Mouse (Mus musculus) c-Kit-positive CD71-negative TER-119-negative erythroid progenitor cells, embryonic 14.5 days (primary cell): ENCODE measurements around the gene Omp.
A peak's percentile ranks its signal among the peaks of the same experiment; 100 is the strongest.
"Not testable (repeated sequence)": the region's sequence is repeated elsewhere in the genome, so short reads cannot be mapped to it uniquely, and the experiment has no call there.

ENCODE experiments used
- DNase-seq: peaks from one replicate; pipeline ENCODE4 v3.0.0-alpha.2; 2013; ENCODE audit warnings: low read depth

Gene Omp

GRCm38 (mm10) chr7:98145402-98145801 is at the start of gene Omp:
Gene Omp (minus strand): TSS chr7:98145502.
- DNase-seq = no peak

- DNase-seq = no peak
Measured at GRCm38 (mm10) chr7:98194026-98194792, 48.9 kb upstream of the Omp start.

DNA sequence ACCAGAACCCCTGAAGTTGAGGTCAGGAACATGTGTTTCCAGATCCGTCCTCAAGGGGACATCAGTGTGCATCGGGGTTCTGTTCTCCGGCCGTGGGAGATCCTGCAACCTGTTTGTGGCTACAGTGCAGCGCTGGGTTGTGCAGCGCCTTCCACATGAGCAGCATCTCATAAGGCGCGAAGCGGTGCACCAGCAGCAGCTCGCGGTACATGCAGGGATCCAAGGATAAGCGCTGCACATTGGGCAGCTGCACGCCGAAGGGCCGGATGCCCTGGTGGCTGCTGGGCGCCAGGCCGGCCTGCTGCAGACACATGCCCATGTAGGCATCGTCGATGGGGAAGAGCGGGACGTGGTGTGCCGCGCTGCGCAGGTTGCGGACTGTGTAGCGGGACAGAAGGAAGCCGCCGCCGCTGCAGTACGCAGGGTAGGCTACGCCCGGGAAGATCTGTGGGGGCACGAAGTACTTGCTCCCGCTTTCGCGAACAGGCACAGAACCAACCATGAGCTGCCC is 48.3 kb upstream of the Omp start:
- DNase-seq = no peak

DNA sequence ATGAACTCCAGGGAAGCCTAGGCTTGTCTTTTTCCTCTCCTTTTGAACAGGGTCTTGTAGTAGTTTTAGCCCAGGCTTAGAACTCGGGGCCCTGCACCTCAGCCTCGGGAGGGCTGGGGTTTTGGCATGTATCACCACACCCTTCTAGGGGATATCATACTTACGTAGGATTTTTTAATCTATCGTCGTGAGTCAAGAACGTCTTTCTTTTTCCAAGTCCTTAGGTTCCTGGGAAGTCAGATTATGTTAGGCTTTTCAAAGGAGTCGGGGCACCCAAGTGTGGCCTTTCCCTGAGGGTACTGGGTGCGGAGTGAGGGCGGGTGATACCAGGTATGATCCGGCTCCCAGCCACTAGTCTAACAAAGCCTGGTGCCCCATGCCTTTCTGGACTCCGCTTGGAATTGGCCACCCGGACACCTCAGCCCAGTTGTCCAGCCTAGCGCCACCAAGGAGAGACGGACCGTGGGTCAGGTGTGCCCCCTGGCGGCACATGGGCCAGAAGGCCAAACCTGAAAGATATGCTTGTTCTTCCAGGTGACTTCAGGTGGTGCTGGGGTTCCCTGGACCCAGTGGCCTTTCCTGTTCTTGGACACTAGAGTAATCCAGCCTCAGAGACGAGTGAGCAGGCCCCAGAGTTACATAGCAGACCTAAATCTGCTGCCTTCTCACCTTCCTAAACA is 46.4 kb upstream of the Omp start:
- DNase-seq = no peak

GRCm38 (mm10) chr7:98190578-98190977 is 45.3 kb upstream of the Omp start:
- DNase-seq = no peak

- DNase-seq = no peak
Measured at GRCm38 (mm10) chr7:98189745-98190144, 44.4 kb upstream of the Omp start.

DNA sequence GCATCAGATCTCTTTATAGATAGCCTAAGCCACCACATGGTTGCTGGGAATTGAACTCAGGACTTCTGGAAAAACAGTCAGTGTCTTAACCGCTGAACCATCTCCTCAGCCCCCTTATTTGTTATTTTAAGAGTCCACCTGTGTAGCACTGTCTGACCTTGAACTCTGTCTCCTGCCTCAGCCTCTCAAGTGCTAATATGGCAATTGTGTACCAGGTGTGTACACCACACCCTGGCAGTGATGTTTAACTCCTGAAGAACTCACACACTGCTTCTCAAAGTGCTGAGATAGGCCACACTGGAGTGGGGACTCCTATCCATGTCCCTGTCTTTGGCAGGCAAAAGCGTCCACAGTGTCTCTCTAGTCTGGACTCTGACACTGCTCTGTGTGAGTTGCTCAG is 43.4 kb upstream of the Omp start:
- no peak for DNase-seq

DNA sequence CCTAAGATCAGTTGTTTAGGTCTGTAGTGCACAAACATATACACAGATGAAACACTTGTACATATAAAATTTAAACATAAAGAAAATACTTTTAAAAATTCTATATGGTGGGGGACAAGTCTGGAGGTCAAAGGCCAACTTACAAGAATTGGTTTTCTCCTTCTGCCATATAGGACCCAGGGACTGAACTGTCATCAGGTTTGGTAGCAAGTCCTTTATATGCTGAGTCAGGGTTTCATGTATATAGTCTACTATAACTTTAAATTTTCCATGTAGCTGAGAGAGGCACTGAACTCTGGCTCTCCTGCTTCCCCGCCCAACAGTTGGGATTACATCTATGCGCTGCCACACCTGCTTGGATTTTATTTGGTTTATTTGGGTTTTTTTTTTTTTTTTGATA is 42.9 kb upstream of the Omp start:
- DNase-seq = no peak

- not testable (repeated sequence) for DNase-seq
Measured at GRCm38 (mm10) chr7:98187332-98187731, 42.0 kb upstream of the Omp start.

DNA sequence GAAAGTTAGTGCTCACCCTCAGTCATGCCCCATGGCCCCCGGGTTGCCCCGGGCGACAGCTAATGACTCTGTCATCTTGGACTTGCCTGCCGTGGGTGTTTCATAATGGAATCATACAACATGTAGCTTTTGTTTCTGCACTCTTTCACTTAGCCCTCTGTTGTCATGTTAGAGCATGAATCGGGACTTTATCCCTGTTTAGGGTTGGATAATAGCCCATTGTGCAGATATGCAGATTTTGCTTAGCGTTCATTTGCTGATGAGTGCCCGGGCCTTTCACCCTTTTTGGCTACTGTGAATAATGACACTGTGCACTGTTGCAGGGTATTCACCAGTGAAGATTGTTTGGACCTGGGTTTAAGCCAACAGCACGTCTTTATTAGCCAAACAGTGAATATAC is 41.3 kb upstream of the Omp start:
- DNase-seq = no peak

- DNase-seq = no peak
Measured at GRCm38 (mm10) chr7:98185326-98185725, 40.0 kb upstream of the Omp start.

- no peak for DNase-seq
Measured at GRCm38 (mm10) chr7:98178560-98179231, 33.4 kb upstream of the Omp start.

DNA sequence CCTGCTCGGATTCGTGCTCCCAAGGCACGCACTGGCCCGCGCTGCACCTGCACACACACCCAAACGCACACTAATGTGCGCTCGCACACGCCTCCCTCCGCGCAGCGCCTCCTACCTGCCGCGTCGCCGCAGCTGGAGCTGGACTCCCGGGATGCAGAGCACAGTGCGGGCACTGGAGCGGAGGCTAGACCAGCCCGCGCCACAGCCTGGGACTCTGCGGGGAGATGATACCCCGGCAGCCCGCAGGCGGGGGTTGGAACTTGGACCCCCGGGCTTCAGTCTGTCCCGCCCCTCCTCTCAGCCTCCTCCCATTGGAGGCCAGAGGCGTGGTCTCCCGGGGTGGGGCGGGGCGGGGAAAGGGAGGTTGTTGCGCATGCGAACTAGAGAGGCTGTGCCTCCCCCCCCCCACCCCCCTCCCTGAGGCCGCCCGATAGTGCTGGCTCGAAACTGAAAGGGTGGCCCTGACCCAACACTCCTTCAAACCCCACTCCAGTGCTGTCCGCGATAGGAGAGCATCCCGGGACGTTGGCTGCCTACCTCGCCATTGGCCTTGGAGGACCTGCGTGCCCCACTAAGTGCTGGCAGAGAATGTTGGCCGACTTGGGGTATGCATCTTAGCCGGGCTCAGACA is 32.7 kb upstream of the Omp start, which contains the start of gene Capn5:
Gene Capn5, minus strand, starts transcription at position 346 of the 631 bp plus-strand sequence.
- peak; percentile 64 for DNase-seq

DNA sequence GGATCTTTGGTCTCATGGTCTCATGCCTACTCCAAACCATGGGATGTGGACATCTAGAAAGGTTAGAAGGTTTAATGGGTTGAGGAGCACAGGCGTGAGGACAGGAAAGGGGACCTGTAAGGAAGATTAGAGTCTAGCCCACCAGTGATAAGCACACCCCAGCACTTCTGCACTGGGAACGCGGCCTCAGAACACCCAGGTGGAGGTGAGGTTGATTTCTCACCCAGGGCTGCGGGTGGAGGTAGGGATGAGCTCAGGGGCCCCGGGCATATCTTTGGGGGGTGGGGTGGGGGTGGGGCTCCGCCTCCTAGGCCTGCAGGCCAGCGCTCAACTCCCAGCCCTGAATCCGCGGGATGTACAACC is 32.2 kb upstream of the Omp start:
- DNase-seq = no peak

- DNase-seq = no peak
Measured at GRCm38 (mm10) chr7:98177071-98177485, 31.8 kb upstream of the Omp start.

DNA sequence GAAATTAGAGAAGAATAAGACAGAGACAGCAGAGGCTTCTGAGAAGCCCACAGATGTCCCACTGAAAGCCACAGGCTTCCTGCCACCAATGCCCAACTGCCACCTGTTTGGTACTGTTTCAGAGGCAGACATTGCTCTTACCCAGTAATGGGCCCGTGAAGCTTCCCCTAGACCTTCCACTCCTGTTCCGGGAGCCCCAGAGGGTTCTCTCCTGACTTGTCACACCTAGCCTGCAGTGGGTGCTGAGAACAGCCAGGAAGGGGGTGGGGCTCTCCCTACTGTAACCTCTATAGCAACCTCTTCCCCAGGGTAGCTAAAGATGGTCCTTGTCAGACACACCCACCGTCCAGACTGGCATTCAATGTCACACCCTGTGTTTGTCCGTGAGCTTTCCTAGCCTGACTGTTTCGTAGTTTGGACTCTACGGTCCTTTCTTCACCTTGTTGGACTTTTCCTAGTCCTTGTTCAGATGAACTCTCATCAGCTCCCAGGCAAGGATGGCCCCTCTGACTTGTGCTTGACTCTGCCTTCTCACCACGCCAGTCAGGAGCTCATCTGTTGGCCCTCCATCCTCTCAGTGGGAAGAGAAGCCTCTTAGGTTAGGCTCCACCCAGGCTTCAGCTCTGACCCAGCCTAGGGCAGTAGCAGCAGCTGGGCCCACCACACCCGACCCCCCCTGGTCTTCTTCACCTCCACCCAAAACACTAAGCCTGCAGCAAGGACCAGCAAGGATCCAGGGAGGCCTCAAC is 31.2 kb upstream of the Omp start:
- DNase-seq = no peak

GRCm38 (mm10) chr7:98174883-98175755 is 29.8 kb upstream of the Omp start:
- DNase-seq = no peak

DNA sequence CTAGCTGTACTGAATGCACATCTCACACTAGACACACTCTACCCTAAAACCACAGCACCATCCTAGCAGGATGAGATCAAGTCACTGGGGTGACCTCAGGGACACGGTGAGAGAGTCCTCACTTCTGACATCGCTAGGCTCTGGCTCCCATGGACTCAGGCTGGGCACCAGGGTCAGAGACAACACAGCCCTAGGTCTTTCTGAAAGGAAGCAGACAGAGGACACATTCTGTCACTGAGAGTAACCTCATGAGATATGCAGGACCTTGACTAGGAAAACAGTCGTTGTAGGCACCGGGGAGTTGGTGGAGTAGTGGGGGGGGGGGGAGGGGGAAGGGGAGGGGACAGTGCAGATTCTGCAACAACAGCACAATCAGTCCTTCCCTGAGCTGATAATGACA is 28.1 kb upstream of the Omp start:
- no peak for DNase-seq

GRCm38 (mm10) chr7:98172661-98173060 is 27.4 kb upstream of the Omp start:
- DNase-seq = no peak
